In the genomic region with DNA sequence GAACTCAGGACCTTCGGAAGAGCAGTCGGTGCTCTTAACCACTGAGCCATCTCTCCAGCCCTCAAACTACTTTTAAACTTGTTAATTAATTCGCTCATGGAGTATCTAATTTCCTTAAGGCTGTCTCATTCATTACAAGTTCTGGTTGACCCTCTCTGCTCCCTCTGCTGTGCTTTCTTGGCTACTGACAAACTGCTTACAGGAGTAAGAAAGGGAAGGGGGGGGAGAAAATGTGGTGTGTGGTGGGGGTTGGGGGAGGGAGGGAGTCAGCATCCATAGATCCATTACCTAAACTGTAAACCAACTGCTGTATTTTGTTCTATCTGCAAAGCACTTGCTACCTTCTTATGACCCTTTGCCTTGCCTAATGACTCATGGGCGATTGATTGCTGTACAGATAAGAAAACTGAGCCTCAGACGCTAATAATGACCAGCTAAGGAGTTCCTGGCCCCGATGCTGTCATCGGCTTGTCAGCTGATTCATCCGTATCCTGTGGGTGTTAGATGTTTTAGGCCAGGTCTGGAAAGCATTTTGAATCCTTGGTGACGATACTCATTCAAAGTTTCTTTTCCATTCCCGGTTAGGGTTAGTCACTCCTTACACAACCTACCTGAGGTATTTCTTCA, we compare ENCODE assay signal across 15 mouse cellular contexts. TPM values are rescaled to one million over a fixed set of nuclear protein-coding genes. Genes with fewer than 3 reads are reported as not detected.
A peak's percentile ranks its signal among the peaks of the same experiment; 100 is the strongest.
DNase-seq lines count a peak whose midpoint lies in the region; ATAC-seq and TF ChIP-seq lines count a peak whose summit lies in the region.
"Had no signal": no experiment of that assay in that cellular context is flagged by ENCODE, and none has a peak within 500 bp of the region (broad histone marks: within the 10 kb centered on the region; RNA-seq: fewer than 3 reads in every experiment).

No protein-coding gene starts in this region.

- peak overlapping the region; percentile 100 for H3K27ac ChIP-seq in gastrocnemius, adult 2 months
- H3K27ac ChIP-seq in kidney, embryonic 16.5 days (ENCODE audit: low read length): peak overlapping the region; percentile 96; the same call in 1 of the 2 replicates
- no peak overlapping the region for H3K27ac ChIP-seq in liver, embryonic 14.5 days
- H3K27ac ChIP-seq: hindbrain, embryonic 12.5 days had no signal

- H3K27me3 ChIP-seq in kidney, embryonic 16.5 days (ENCODE audit: insufficient read depth, low read length): no peaks in the 10 kb centered on the region
- no peaks in the 10 kb centered on the region; the same call in 1 of the 2 replicates for H3K27me3 ChIP-seq in liver, embryonic 14.5 days (ENCODE audit: control insufficient read depth, insufficient read depth, low read length)
- H3K27me3 ChIP-seq: forebrain, embryonic 15.5 days; hindbrain, embryonic 12.5 days; limb, embryonic 15.5 days; midbrain, embryonic 13.5 days had no signal

- H3K36me3 ChIP-seq in kidney, embryonic 16.5 days (ENCODE audit: insufficient read depth, low read length): no peaks in the 10 kb centered on the region
- H3K36me3 ChIP-seq in liver, embryonic 14.5 days (replicated peaks; ENCODE audit: control insufficient read depth, insufficient read depth, low read depth): peaks cover 4% of the 10 kb centered on the region; the same call in 1 of the 2 replicates
- H3K36me3 ChIP-seq: forebrain, embryonic 15.5 days; hindbrain, embryonic 12.5 days; limb, embryonic 15.5 days; midbrain, embryonic 13.5 days had no signal

- no peaks in the 10 kb centered on the region for H3K9me3 ChIP-seq in kidney, embryonic 16.5 days (ENCODE audit: low read length)
- no peaks in the 10 kb centered on the region for H3K9me3 ChIP-seq in liver, embryonic 14.5 days (ENCODE audit: control insufficient read depth, low read length)
- H3K9me3 ChIP-seq: forebrain, embryonic 15.5 days; hindbrain, embryonic 12.5 days; limb, embryonic 15.5 days; midbrain, embryonic 13.5 days had no signal

- no peak for ATAC-seq in kidney, embryonic 16.5 days (ENCODE audit: low FRiP score, low TSS enrichment)
- no peak for ATAC-seq in liver, embryonic 14.5 days (ENCODE audit: insufficient read depth)
- ATAC-seq: forebrain, embryonic 15.5 days; midbrain, embryonic 13.5 days had no signal

- no peak for DNase-seq in gastrocnemius, adult 2 months
- no peak for DNase-seq in gastrocnemius, adult 8-10 months (ENCODE audit: low spot score in 2 of 2)
- DNase-seq in kidney, adult 18-20 months: no peak
- peak; percentile 68 for DNase-seq in ES-CJ7 (ENCODE audit: low read depth, low spot score)
- no peak for DNase-seq in liver, embryonic 14.5 days (ENCODE audit: low read depth in 3 of 3, low spot score in 3 of 3)
- no peak for DNase-seq in left cerebral cortex, postnatal 36 days (ENCODE audit: low spot score in 2 of 2)
- no peak for DNase-seq in gastrocnemius, postnatal 4 days (ENCODE audit: low spot score in 2 of 2)
- DNase-seq: embryo, embryonic 11 days; layer of hippocampus, adult 9-11 months; thymus, postnatal 14 days had no signal

- no peak for TF ChIP-seq CTCF in gastrocnemius, adult 2 months (IDR thresholded peaks at IDR 0.05)
- TF ChIP-seq CTCF in liver, embryonic 14.5 days (IDR thresholded peaks at IDR 0.05; ENCODE audit: low read depth): no peak

- intact Hi-C loops in gastrocnemius, adult 2 months (cut with DNase I): no loop called here
- intact Hi-C loops in left cerebral cortex, postnatal 36 days (cut with DNase I): no loop called here

- peaks cover 33% of the 10 kb centered on the region for H3K4me1 ChIP-seq in kidney, embryonic 16.5 days (ENCODE audit: insufficient read depth, low read length)
- H3K4me1 ChIP-seq in liver, embryonic 14.5 days (replicated peaks; ENCODE audit: control insufficient read depth in 2 of 2, insufficient read depth in 2 of 2, low read length in 1 of 2): peaks cover 18 to 22% of the 10 kb centered on the region in 2 experiments

- H3K4me2 ChIP-seq in kidney, embryonic 16.5 days (replicated peaks; ENCODE audit: low read depth, low read length): no peak overlapping the region; the same call in 1 of the 2 replicates
- H3K4me2 ChIP-seq in liver, embryonic 14.5 days (ENCODE audit: low read depth): peak overlapping the region; percentile 98; the same call in 1 of the 2 replicates

- TF ChIP-seq EP300 in liver, embryonic 14.5 days (IDR thresholded peaks at IDR 0.05; ENCODE audit: low read depth): no peak

- no peak overlapping the region for H3K4me3 ChIP-seq in gastrocnemius, adult 2 months
- H3K4me3 ChIP-seq in kidney, embryonic 16.5 days (ENCODE audit: low read length): no peak overlapping the region
- H3K4me3 ChIP-seq in liver, embryonic 14.5 days (ENCODE audit: insufficient read depth in 1 of 2, low read depth in 2 of 2, low read length in 2 of 2): no peak overlapping the region

- 36% methylated on average over 10 of the region's 10 CpGs for WGBS in kidney, embryonic 16.5 days
- WGBS in liver, embryonic 14.5 days (ENCODE audit: insufficient replicate concordance): 52% methylated on average over 10 of the region's 10 CpGs

- no peak overlapping the region for H3K9ac ChIP-seq in kidney, embryonic 16.5 days (replicated peaks; ENCODE audit: low read length)
- H3K9ac ChIP-seq in liver, embryonic 14.5 days (replicated peaks): no peak overlapping the region
- H3K9ac ChIP-seq: forebrain, embryonic 15.5 days; hindbrain, embryonic 12.5 days; limb, embryonic 15.5 days had no signal

RNA-seq across cellular contexts. Expression of gene Noct, which starts 1.3 kb away (rescaled TPM):
- 10 to 100 TPM; 23.7 to 34.3 TPM for total RNA-seq in gastrocnemius, adult 2 months (2021)
- 10 to 100 TPM; 15.7 to 26.0 (median 19.1) TPM for total RNA-seq in gastrocnemius, adult 8-10 months (2022)
- polyA plus RNA-seq in kidney, embryonic 16.5 days (2015; fragmentation: Nextera tagmentation; extraction: Ambion mirVana): 7.2 and 7.9 TPM in 2 replicates
- 24.4 and 25.5 TPM in 2 replicates for polyA plus RNA-seq in liver, embryonic 14.5 days (2012; rRNA removed)
- 19.0 and 20.8 TPM in 2 replicates for polyA plus RNA-seq in liver, embryonic 14.5 days (2014; fragmentation: Nextera tagmentation; extraction: Ambion mirVana)
- total RNA-seq in left cerebral cortex, postnatal 36 days (2021): 10 to 100 TPM; 49.8 to 54.2 TPM
- 10 to 100 TPM; 11.0 to 12.3 TPM for total RNA-seq in gastrocnemius, postnatal 4 days (2021)
